Comparison of ENCODE assay signal across 8 mouse cellular contexts in genomic region chr13:46669620-46670271, GRCm38 (mm10). TPM values are rescaled to one million over a fixed set of nuclear protein-coding genes. Genes with fewer than 3 reads are reported as not detected.
DNase-seq lines count a peak whose midpoint lies in the region; ATAC-seq lines count a peak whose summit lies in the region.

No protein-coding gene starts in this region.

- peak; percentile 69 for ATAC-seq in heart, embryonic 12.5 days (ENCODE audit: insufficient number of reproducible peaks, low FRiP score)
- ATAC-seq in limb, embryonic 12.5 days (ENCODE audit: insufficient number of reproducible peaks, insufficient read depth, low FRiP score, low TSS enrichment, low read depth): peak; percentile 75
- peak; percentile 62 for ATAC-seq in midbrain, embryonic 13.5 days

- peaks cover 3% of the 10 kb centered on the region; the same call in 1 of the 2 replicates for H3K4me1 ChIP-seq in brown adipose tissue, adult 24 weeks (ENCODE audit: control insufficient read depth, insufficient read depth, insufficient read length, low read length)
- H3K4me1 ChIP-seq in heart, embryonic 12.5 days (replicated peaks): peaks cover 18% of the 10 kb centered on the region
- peaks cover 10% of the 10 kb centered on the region for H3K4me1 ChIP-seq in limb, embryonic 12.5 days (replicated peaks)
- peaks cover 30% of the 10 kb centered on the region for H3K4me1 ChIP-seq in midbrain, embryonic 13.5 days (replicated peaks)

- H3K9ac ChIP-seq in heart, embryonic 12.5 days: peak overlapping the region; percentile 99
- H3K9ac ChIP-seq in limb, embryonic 12.5 days (replicated peaks): peak overlapping the region; percentile 83
- peak overlapping the region; percentile 98 for H3K9ac ChIP-seq in midbrain, embryonic 13.5 days (replicated peaks)

- peaks cover 32% of the 10 kb centered on the region for H3K36me3 ChIP-seq in heart, embryonic 12.5 days
- peaks cover 33% of the 10 kb centered on the region for H3K36me3 ChIP-seq in limb, embryonic 12.5 days
- peaks cover 30% of the 10 kb centered on the region for H3K36me3 ChIP-seq in midbrain, embryonic 13.5 days

- 1% methylated on average over 93 of the region's 96 CpGs for WGBS in heart, embryonic 12.5 days
- under 1% methylated on average over 25 of the region's 96 CpGs for WGBS in limb, embryonic 12.5 days
- under 1% methylated on average over 59 of the region's 96 CpGs for WGBS in midbrain, embryonic 13.5 days

- no peak overlapping the region for H3K27ac ChIP-seq in brown adipose tissue, adult 24 weeks (replicated peaks; ENCODE audit: low read depth, low read length)
- peak overlapping the region; percentile 87 for H3K27ac ChIP-seq in heart, embryonic 12.5 days (ENCODE audit: poor library complexity, severe bottlenecking)
- H3K27ac ChIP-seq in limb, embryonic 12.5 days: peak overlapping the region; percentile 72
- H3K27ac ChIP-seq in midbrain, embryonic 13.5 days: peak overlapping the region; percentile 88

- H3K4me2 ChIP-seq in heart, embryonic 12.5 days: peak overlapping the region; percentile 89
- H3K4me2 ChIP-seq in limb, embryonic 12.5 days: peak overlapping the region; percentile 88
- H3K4me2 ChIP-seq in midbrain, embryonic 13.5 days (replicated peaks): peak overlapping the region; percentile 84

- no peaks in the 10 kb centered on the region for H3K27me3 ChIP-seq in heart, embryonic 12.5 days (replicated peaks)
- H3K27me3 ChIP-seq in limb, embryonic 12.5 days: no peaks in the 10 kb centered on the region; the same call in 1 of the 2 replicates
- no peaks in the 10 kb centered on the region; the same call in 1 of the 2 replicates for H3K27me3 ChIP-seq in midbrain, embryonic 13.5 days

- DNase-seq in urinary bladder, postnatal 14 days (ENCODE audit: low spot score): peak; percentile 22
- DNase-seq in urinary bladder, postnatal 4 days (ENCODE audit: low spot score in 2 of 2): no peak
- DNase-seq in thymus, adult 18-20 months: peak; percentile 27 to 33
- DNase-seq in left cerebral cortex, adult 11 months (ENCODE audit: low spot score): no peak

- peak overlapping the region; percentile 97 for H3K4me3 ChIP-seq in brown adipose tissue, adult 24 weeks (ENCODE audit: insufficient read depth, low read depth, low read length)
- peak overlapping the region; percentile 99 for H3K4me3 ChIP-seq in heart, embryonic 12.5 days
- H3K4me3 ChIP-seq in limb, embryonic 12.5 days (replicated peaks): peak overlapping the region; percentile 93
- peak overlapping the region; percentile 91 for H3K4me3 ChIP-seq in midbrain, embryonic 13.5 days (replicated peaks)

- no peaks in the 10 kb centered on the region for H3K9me3 ChIP-seq in heart, embryonic 12.5 days (replicated peaks)
- H3K9me3 ChIP-seq in limb, embryonic 12.5 days: no peaks in the 10 kb centered on the region
- no peaks in the 10 kb centered on the region for H3K9me3 ChIP-seq in midbrain, embryonic 13.5 days

RNA-seq across cellular contexts. Expression of gene Fam8a1, which starts 0.4 kb away (rescaled TPM):
- 30.1 and 31.7 TPM in 2 replicates for polyA plus RNA-seq in brown adipose tissue, adult 24 weeks (2012; ENCODE audit: insufficient read depth, insufficient read length, missing spikeins)
- polyA plus RNA-seq in heart, embryonic 12.5 days (2016; fragmentation: Nextera tagmentation; extraction: Ambion mirVana): 16.4 and 16.7 TPM in 2 replicates
- 15.4 and 16.5 TPM in 2 replicates for polyA plus RNA-seq in limb, embryonic 12.5 days (2016; fragmentation: Nextera tagmentation; extraction: Ambion mirVana)
- polyA plus RNA-seq in midbrain, embryonic 13.5 days (2015; fragmentation: Nextera tagmentation; extraction: Ambion mirVana): 18.8 and 22.7 TPM in 2 replicates

RNA-seq across cellular contexts. Expression of gene Nup153, which starts 58.0 kb away (rescaled TPM):
- polyA plus RNA-seq in brown adipose tissue, adult 24 weeks (2012; ENCODE audit: insufficient read depth, insufficient read length, missing spikeins): 15.1 and 20.4 TPM in 2 replicates
- 26.6 and 28.0 TPM in 2 replicates for polyA plus RNA-seq in heart, embryonic 12.5 days (2016; fragmentation: Nextera tagmentation; extraction: Ambion mirVana)
- polyA plus RNA-seq in limb, embryonic 12.5 days (2016; fragmentation: Nextera tagmentation; extraction: Ambion mirVana): 40.6 and 41.0 TPM in 2 replicates
- polyA plus RNA-seq in midbrain, embryonic 13.5 days (2015; fragmentation: Nextera tagmentation; extraction: Ambion mirVana): 21.9 and 22.4 TPM in 2 replicates

Comparison
In these comparisons a context has a peak if more than half of its experiments do, and no peak if none do; other contexts are left out.
1. DNase-seq: peak in urinary bladder, postnatal 14 days (single experiment) and thymus, adult 18-20 months (2 of 2); none in urinary bladder, postnatal 4 days (0 of 2) and left cerebral cortex, adult 11 months (single experiment).
2. Peak in every context shown above with its lines, with median percentiles within 50 percentile points of each other: H3K4me3 ChIP-seq, ATAC-seq, H3K4me2 ChIP-seq and H3K9ac ChIP-seq.